8 mouse cellular contexts compared by ENCODE assay signal in the genomic region with DNA sequence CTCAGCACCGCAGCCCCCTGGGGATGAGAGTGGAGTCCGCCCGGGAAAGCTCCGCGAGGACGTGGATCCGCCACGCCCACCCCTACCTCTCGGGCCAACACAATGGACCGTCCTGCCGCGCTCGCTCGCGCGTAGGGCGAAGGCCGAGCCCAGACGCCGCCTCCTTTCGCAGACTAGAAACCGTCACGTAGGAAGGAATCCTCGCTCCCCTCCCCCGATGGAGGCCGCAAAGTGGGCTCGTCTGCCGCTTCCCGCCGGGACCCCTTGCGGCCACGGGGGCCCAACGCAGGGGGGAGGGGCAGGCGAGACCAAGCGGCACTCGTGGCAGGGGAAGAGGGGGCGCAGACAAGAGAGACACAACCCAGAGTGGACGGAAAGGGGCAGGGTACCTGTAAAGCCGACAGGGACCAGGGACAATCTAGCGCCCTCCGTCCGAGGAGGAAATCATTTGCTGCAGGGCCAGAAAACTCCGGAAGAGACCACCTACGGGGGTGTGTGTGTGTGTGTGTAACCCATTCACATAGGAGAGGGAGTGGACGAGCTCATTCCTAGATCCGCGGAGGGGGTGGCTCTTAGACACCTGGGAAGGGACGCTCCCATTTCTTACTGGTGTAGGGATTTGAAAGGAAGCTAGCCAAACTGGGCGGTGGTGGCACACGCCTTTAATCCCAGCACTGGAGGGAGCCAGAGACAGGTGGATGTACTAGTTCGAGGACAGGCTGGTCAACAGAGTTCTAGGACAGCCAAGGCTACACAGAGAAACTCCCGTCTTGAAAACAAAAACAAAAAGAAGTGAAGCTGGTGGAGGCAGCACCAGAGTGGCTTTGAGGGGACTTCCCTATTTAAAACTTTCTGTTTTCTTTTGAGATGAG. TPM values are rescaled to one million over a fixed set of nuclear protein-coding genes. Genes with fewer than 3 reads are reported as not detected.
DNase-seq lines count a peak whose midpoint lies in the region; ATAC-seq and TF ChIP-seq lines count a peak whose summit lies in the region.

A gene (minus strand): TSS at position 533 of the 872 bp plus-strand sequence.

- peaks cover 4% of the 10 kb centered on the region; the same call in 1 of the 2 replicates for H3K4me1 ChIP-seq in embryonic facial prominence, embryonic 14.5 days (ENCODE audit: control insufficient read depth, insufficient read depth, low read length)
- peaks cover 35% of the 10 kb centered on the region for H3K4me1 ChIP-seq in heart, embryonic 13.5 days
- peaks cover 7% of the 10 kb centered on the region for H3K4me1 ChIP-seq in liver, embryonic 11.5 days (replicated peaks; ENCODE audit: control insufficient read depth, insufficient read depth, low read length)

- peaks cover 6% of the 10 kb centered on the region for H3K79me2 ChIP-seq in C2C12 (ENCODE audit: control insufficient read depth, insufficient read depth)

- peak; percentile 74 for DNase-seq in adrenal gland, postnatal 25 days
- DNase-seq in embryonic facial prominence, embryonic 14.5 days (ENCODE audit: low spot score), result peak; percentile 98
- DNase-seq in kidney, postnatal 10 days, result peak; percentile 89
- peak; percentile 86 for DNase-seq in liver, embryonic 11.5 days (ENCODE audit: low spot score)
- DNase-seq in naive thymus-derived CD4-positive, alpha-beta T cell, adult 2 months (ENCODE audit: low read depth), result peak; percentile 65
- peak; percentile 97 for DNase-seq in telencephalon, adult 2 months (ENCODE audit: low read depth, low spot score)

- WGBS in embryonic facial prominence, embryonic 14.5 days, result under 1% methylated on average over 45 of the region's 52 CpGs
- WGBS in heart, embryonic 13.5 days, result 1% methylated on average over 52 of the region's 52 CpGs
- 1% methylated on average over 52 of the region's 52 CpGs for WGBS in liver, embryonic 11.5 days

- H3K9me3 ChIP-seq in embryonic facial prominence, embryonic 14.5 days (ENCODE audit: control insufficient read depth, low read length), result no peaks in the 10 kb centered on the region
- H3K9me3 ChIP-seq in heart, embryonic 13.5 days, result no peaks in the 10 kb centered on the region
- H3K9me3 ChIP-seq in liver, embryonic 11.5 days (ENCODE audit: control insufficient read depth, low read length), result no peaks in the 10 kb centered on the region

- peaks cover 11% of the 10 kb centered on the region for H3K36me3 ChIP-seq in C2C12 (ENCODE audit: control insufficient read depth, insufficient read depth)
- H3K36me3 ChIP-seq in embryonic facial prominence, embryonic 14.5 days (ENCODE audit: control insufficient read depth, insufficient read depth, low read length), result peaks cover 35% of the 10 kb centered on the region
- peaks cover 35% of the 10 kb centered on the region for H3K36me3 ChIP-seq in heart, embryonic 13.5 days
- H3K36me3 ChIP-seq in liver, embryonic 11.5 days (ENCODE audit: control insufficient read depth, insufficient read depth, low read length), result peaks cover 7% of the 10 kb centered on the region

- peak within 1 kb of the TSS; percentile 52 for H3ac ChIP-seq in C2C12 (ENCODE audit: control insufficient read depth, insufficient read length, low read depth)

- TF ChIP-seq CTCF in C2C12 (IDR thresholded peaks at IDR 0.05; ENCODE audit: control insufficient read depth, insufficient read depth, insufficient read length), result no peak

- H3K4me3 ChIP-seq in C2C12 (ENCODE audit: insufficient read depth, poor library complexity, severe bottlenecking), result peak within 1 kb of the TSS; percentile 44
- peak within 1 kb of the TSS; percentile 83 for H3K4me3 ChIP-seq in embryonic facial prominence, embryonic 14.5 days (ENCODE audit: low read depth, low read length)
- peak within 1 kb of the TSS; percentile 70 for H3K4me3 ChIP-seq in heart, embryonic 13.5 days
- peak within 1 kb of the TSS; percentile 86 for H3K4me3 ChIP-seq in liver, embryonic 11.5 days (ENCODE audit: low read depth, low read length)

- H3K79me3 ChIP-seq in C2C12 (ENCODE audit: low read depth), result no peaks in the 10 kb centered on the region

- H3K27me3 ChIP-seq in C2C12 (ENCODE audit: control insufficient read depth, insufficient read depth, insufficient read length), result peaks cover 1% of the 10 kb centered on the region
- no peaks in the 10 kb centered on the region for H3K27me3 ChIP-seq in embryonic facial prominence, embryonic 14.5 days (replicated peaks; ENCODE audit: control insufficient read depth, insufficient read depth, low read length)
- peaks cover 5% of the 10 kb centered on the region; the same call in 1 of the 2 replicates for H3K27me3 ChIP-seq in heart, embryonic 13.5 days (replicated peaks)
- peaks cover 2% of the 10 kb centered on the region; the same call in 1 of the 2 replicates for H3K27me3 ChIP-seq in liver, embryonic 11.5 days (replicated peaks; ENCODE audit: control insufficient read depth, insufficient read depth, low read length)

- H3K4me2 ChIP-seq in embryonic facial prominence, embryonic 14.5 days (ENCODE audit: low read depth, low read length), result peak within 1 kb of the TSS; percentile 64
- H3K4me2 ChIP-seq in heart, embryonic 13.5 days, result peak within 1 kb of the TSS; percentile 79
- H3K4me2 ChIP-seq in liver, embryonic 11.5 days, result peak within 1 kb of the TSS; percentile 96

- peak within 1 kb of the TSS; percentile 95 for H3K27ac ChIP-seq in embryonic facial prominence, embryonic 14.5 days (replicated peaks; ENCODE audit: low read depth, low read length)
- H3K27ac ChIP-seq in heart, embryonic 13.5 days (replicated peaks), result peak within 1 kb of the TSS; percentile 92
- peak within 1 kb of the TSS; percentile 93 for H3K27ac ChIP-seq in liver, embryonic 11.5 days (ENCODE audit: low read depth, low read length)

- peak within 1 kb of the TSS; percentile 87 for H3K9ac ChIP-seq in embryonic facial prominence, embryonic 14.5 days (ENCODE audit: low read depth, low read length)
- peak within 1 kb of the TSS; percentile 91 for H3K9ac ChIP-seq in heart, embryonic 13.5 days
- peak within 1 kb of the TSS; percentile 86 for H3K9ac ChIP-seq in liver, embryonic 11.5 days (ENCODE audit: low read depth, low read length)

- peak; percentile 94 for ATAC-seq in embryonic facial prominence, embryonic 14.5 days (ENCODE audit: low read depth)
- ATAC-seq in heart, embryonic 13.5 days (ENCODE audit: extremely low read depth, insufficient number of reproducible peaks, low FRiP score, low TSS enrichment), result peak; percentile 80
- peak; percentile 86 for ATAC-seq in liver, embryonic 11.5 days (replicated peaks; ENCODE audit: low FRiP score)

TF ChIP-seq in C2C12, 6 proteins besides CTCF, POLR2A, EP300 and RAD21:
- TF ChIP-seq FOSL1 (IDR thresholded peaks at IDR 0.05; ENCODE audit: insufficient read depth, low read length, poor library complexity, severe bottlenecking) (no peak), MYOG (IDR thresholded peaks at IDR 0.05; ENCODE audit: control insufficient read depth, extremely low read depth, insufficient read length) (no peak), MYOD1 (IDR thresholded peaks at IDR 0.05; ENCODE audit: control insufficient read depth, insufficient read length, low read depth) (no peak), CEBPB (IDR thresholded peaks at IDR 0.05; ENCODE audit: low read depth) (no peak), USF1 (IDR thresholded peaks at IDR 0.05; ENCODE audit: low read depth) (no peak), MAX (IDR thresholded peaks at IDR 0.05) (no peak)

RNA-seq across cellular contexts. Expression of the gene that starts here (rescaled TPM):
- 90.8 TPM for polyA plus RNA-seq in C2C12 (2012; fragmentation: generic; extraction: Trizol)
- 31.9 and 35.8 TPM in 2 replicates for total RNA-seq in adrenal gland, postnatal 25 days (2021)
- 173 and 200 TPM in 2 replicates for polyA plus RNA-seq in embryonic facial prominence, embryonic 14.5 days (2014; fragmentation: Nextera tagmentation; extraction: Ambion mirVana)
- 145 and 154 TPM in 2 replicates for polyA plus RNA-seq in heart, embryonic 13.5 days (2015; fragmentation: Nextera tagmentation; extraction: Ambion mirVana)
- 104 and 106 TPM in 2 replicates for polyA plus RNA-seq in liver, embryonic 11.5 days (2014; fragmentation: Nextera tagmentation; extraction: Ambion mirVana)

Comparison
In these comparisons a context has a peak if more than half of its experiments do, and no peak if none do; other contexts are left out.
1. Peak in every context shown above with its lines: DNase-seq, ATAC-seq, H3K4me3 ChIP-seq and H3K27ac ChIP-seq.